Mouse (Mus musculus) heart, embryonic 15.5 days (tissue): Measurements from ENCODE around the gene Esrrb. TPM values are rescaled to one million over a fixed set of nuclear protein-coding genes. Genes with fewer than 3 reads are reported as not detected.
A peak's percentile ranks its signal among the peaks of the same experiment; 100 is the strongest.

Experiments used
- ATAC-seq: fragments of 200-750 bp; cut with Nextera tagmentation; replicated peaks from 2 replicates; pipeline ENCODE4 v1.8.0; 2017; ENCODE audit warnings: low read depth, moderate TSS enrichment; ENCODE audit not compliant: insufficient number of reproducible peaks, insufficient read depth, low FRiP score
- H3K27ac ChIP-seq: fragments of 300-500 bp; sonication (generic); 2 replicates; pipeline ENCODE4 v1.5.1; 2015; ENCODE audit warnings: mild to moderate bottlenecking, inconsistent platforms
- H3K27me3 ChIP-seq: fragments of 300-500 bp; sonication (generic); 2 replicates; pipeline ENCODE4 v1.6.1; 2015; ENCODE audit warnings: inconsistent platforms
- H3K36me3 ChIP-seq: fragments of 300-500 bp; sonication (generic); 2 replicates; pipeline ENCODE4 v1.6.1; 2015; ENCODE audit warnings: mild to moderate bottlenecking, inconsistent platforms
- H3K4me1 ChIP-seq: fragments of 300-500 bp; sonication (generic); replicated peaks from 2 replicates; pipeline ENCODE4 v1.6.1; 2015; ENCODE audit warnings: inconsistent platforms
- H3K4me2 ChIP-seq: fragments of 300-500 bp; sonication (generic); 2 replicates; pipeline ENCODE4 v1.6.1; 2015; ENCODE audit warnings: inconsistent platforms, mild to moderate bottlenecking, moderate library complexity
- H3K4me3 ChIP-seq: fragments of 300-500 bp; sonication (generic); 2 replicates; pipeline ENCODE4 v1.5.1; 2015; ENCODE audit warnings: mild to moderate bottlenecking, inconsistent platforms
- H3K9ac ChIP-seq: fragments of 300-500 bp; sonication (generic); 2 replicates; pipeline ENCODE4 v1.6.1; 2015; ENCODE audit warnings: mild to moderate bottlenecking, inconsistent platforms
- H3K9me3 ChIP-seq: fragments of 300-500 bp; sonication (generic); replicated peaks from 2 replicates; pipeline ENCODE4 v1.6.1; 2016; ENCODE audit warnings: inconsistent platforms
- WGBS: fragments of 180-500 bp; shearing (Covaris S2); methylation state at CpG from one replicate; pipeline ENCODE4 v1.1.7; 2015; ENCODE audit warnings: mixed read lengths; 5-methylcytosine and 5-hydroxymethylcytosine counted together
- polyA plus RNA-seq: library from polyadenylated mRNA; unstranded; fragments of >200 nt; fragmentation: Nextera tagmentation; extraction: Ambion mirVana; gene quantifications from 2 replicates; pipeline ENCODE4 v1.2.1, GENCODE M21; 2015

Gene Esrrb
- polyA plus RNA-seq, 1 experiment from 2014 or later, result 2.1 TPM

DNA sequence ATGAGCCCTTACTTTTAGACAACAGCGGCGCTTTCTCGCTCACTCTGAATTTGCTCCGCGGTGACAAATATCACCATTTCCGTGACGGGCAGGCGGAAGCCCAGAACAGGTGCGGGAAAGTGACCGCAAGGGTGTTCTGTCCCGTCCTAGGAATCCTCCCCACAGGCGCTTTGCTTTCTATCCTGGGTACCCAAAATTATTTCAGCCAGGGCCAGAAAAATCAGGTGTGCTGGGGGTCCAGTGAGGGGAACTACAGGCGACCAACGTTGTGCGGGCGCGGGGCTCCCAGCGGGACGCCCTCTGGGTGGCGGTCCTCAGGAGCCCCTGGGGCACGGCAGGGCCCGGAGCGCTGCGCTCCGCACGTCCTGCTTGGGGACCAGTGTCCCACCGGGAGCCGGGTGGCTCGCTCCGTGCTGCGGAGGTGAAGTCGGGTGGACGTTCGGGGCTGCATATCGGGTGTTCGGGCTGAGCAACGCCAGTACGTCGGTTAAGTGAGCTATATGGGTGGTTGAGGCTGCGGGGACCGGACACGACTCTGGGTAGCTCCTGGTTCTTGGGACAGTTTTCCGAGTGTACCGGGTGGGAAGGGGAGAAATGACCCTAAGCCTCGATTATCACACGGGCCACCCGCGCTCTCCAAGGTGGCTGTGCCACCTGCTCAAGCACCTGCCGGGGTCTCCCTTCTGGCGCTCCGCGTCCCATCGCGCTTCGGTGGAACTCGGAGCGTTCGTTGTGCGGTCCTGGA is 61.4 kb downstream of the Esrrb start:
- H3K27ac ChIP-seq, result no peak overlapping the region
- peak overlapping the region; percentile 94 for H3K4me2 ChIP-seq
- 2% methylated on average over 59 of the region's 59 CpGs for WGBS
- H3K4me1 ChIP-seq, result peaks cover 22% of the 10 kb centered on the region
- H3K9me3 ChIP-seq, result no peaks in the 10 kb centered on the region
- peak overlapping the region; percentile 64 for H3K4me3 ChIP-seq
- H3K36me3 ChIP-seq, result no peaks in the 10 kb centered on the region
- peak overlapping the region; percentile 46 for H3K9ac ChIP-seq
- ATAC-seq, result no peak
- H3K27me3 ChIP-seq, result peaks cover 76% of the 10 kb centered on the region

- WGBS, result 16% methylated on average over 13 of the region's 13 CpGs
- Histone ChIP-seq H3K4me3 (peak overlapping the region; percentile 64), H3K36me3 (no peaks in the 10 kb centered on the region), H3K27me3 (peaks cover 76% of the 10 kb centered on the region), H3K4me1 (peaks cover 22% of the 10 kb centered on the region), H3K9ac (no peak overlapping the region), H3K9me3 (no peaks in the 10 kb centered on the region), H3K27ac (no peak overlapping the region), H3K4me2 (peak overlapping the region; percentile 94)
- no peak for ATAC-seq
Observed at GRCm38 (mm10) chr12:86423102-86423501, 62.2 kb downstream of the Esrrb start.

DNA sequence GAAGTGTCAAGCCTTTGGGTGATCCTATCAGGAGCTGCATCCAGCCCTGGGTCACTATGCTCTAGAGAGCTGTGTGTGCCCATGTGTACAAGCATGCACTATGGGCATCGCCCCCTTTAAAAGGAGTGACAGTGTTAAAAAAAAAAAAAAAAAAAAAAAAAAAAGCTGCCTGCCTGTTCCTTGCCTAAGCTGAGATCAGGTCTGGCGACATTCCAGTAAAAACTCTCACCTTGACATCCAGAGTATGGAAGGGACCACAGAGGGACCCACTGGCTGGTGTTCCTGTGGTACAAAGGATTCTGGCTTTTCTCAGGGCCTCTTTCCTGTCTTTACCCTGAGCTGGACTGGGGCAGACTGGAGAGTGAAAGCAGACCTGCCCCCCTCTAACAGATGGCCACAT is 66.7 kb downstream of the Esrrb start:
- H3K9ac ChIP-seq, result no peak overlapping the region
- no peak overlapping the region for H3K4me2 ChIP-seq
- no peak for ATAC-seq
- H3K27me3 ChIP-seq, result peaks cover 41% of the 10 kb centered on the region
- H3K27ac ChIP-seq, result no peak overlapping the region
- H3K36me3 ChIP-seq, result no peaks in the 10 kb centered on the region
- peaks cover 6% of the 10 kb centered on the region for H3K4me1 ChIP-seq
- H3K9me3 ChIP-seq, result no peaks in the 10 kb centered on the region
- H3K4me3 ChIP-seq, result no peak overlapping the region
- 44% methylated on average over 2 of the region's 2 CpGs for WGBS

- 72% methylated on average over 5 of the region's 5 CpGs for WGBS
- peaks cover 3% of the 10 kb centered on the region; the same call in 1 of the 2 replicates for H3K4me1 ChIP-seq
- H3K4me2 ChIP-seq, result no peak overlapping the region
- ATAC-seq, result no peak
- no peak overlapping the region for H3K9ac ChIP-seq
- H3K27me3 ChIP-seq, result peaks cover 12% of the 10 kb centered on the region; the same call in 1 of the 2 replicates
- no peak overlapping the region for H3K27ac ChIP-seq
- no peak overlapping the region for H3K4me3 ChIP-seq
- no peaks in the 10 kb centered on the region for H3K9me3 ChIP-seq
- no peaks in the 10 kb centered on the region for H3K36me3 ChIP-seq
Observed at GRCm38 (mm10) chr12:86431671-86432070, 70.8 kb downstream of the Esrrb start.

DNA sequence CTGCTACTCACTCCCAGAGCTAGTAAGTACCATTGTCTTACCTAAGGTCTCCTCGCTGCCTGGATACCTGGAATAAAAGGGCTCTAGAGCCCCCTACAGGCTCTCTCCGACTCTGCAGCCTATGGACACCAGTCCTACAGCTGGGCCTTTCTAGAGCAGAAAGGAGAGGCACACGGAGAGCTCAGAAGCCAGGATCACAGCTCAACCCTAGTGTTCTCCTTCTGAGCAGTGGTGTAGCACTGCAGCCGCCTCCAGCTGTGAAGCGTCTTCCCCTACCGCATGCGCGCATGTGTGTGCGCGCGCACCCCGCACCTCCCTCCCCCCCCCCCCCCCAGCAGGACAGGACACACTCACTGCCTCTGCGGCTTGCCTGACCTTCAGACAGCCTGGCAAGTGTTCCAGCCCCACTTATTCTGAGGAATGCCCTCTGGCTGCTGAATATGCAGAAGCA is 72.5 kb downstream of the Esrrb start:
- Histone ChIP-seq H3K36me3 (no peaks in the 10 kb centered on the region), H3K27me3 (0 out of 2 replicates have a peak, but pooled peaks cover 9% of the 10 kb centered on the region), H3K27ac (peak overlapping the region; percentile 57; the same call in 1 of the 2 replicates), H3K4me1 (peaks cover 3% of the 10 kb centered on the region; the same call in 1 of the 2 replicates), H3K4me3 (peak overlapping the region; percentile 39), H3K9ac (peak overlapping the region; percentile 33; the same call in 1 of the 2 replicates), H3K9me3 (no peaks in the 10 kb centered on the region), H3K4me2 (peak overlapping the region; percentile 64)
- ATAC-seq, result peak; percentile 83
- under 1% methylated on average over 13 of the region's 13 CpGs for WGBS

- Histone ChIP-seq H3K27ac (no peak overlapping the region), H3K36me3 (no peaks in the 10 kb centered on the region), H3K27me3 (0 out of 2 replicates have a peak, but pooled peaks cover 4% of the 10 kb centered on the region), H3K4me2 (no peak overlapping the region), H3K9me3 (no peaks in the 10 kb centered on the region), H3K9ac (no peak overlapping the region), H3K4me1 (peaks cover 3% of the 10 kb centered on the region; the same call in 1 of the 2 replicates), H3K4me3 (no peak overlapping the region)
- 87% methylated on average over 13 of the region's 13 CpGs for WGBS
- ATAC-seq, result no peak
Observed at GRCm38 (mm10) chr12:86435651-86436050, 74.7 kb downstream of the Esrrb start.

DNA sequence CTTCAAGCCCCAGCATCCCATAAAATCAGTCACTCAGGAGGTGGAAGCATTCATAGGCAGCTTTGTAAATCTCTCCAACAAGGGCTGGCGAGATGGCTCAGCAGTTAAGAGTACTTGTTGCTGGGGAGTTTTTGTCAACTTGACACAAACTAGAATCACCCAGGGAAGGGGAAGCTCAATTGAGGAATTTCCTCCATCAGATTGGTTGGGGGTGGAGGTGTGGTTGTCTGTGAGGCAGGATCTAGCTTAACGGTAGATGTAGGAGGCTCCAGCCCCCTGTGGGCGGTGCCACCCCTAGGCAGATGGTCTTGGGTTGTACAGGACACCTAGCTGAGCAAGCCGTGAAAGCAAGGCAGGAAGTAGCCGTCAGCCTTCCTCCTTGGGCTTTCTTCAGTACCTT is 89.9 kb downstream of the Esrrb start:
- Histone ChIP-seq H3K9me3 (no peaks in the 10 kb centered on the region), H3K4me1 (peaks cover 5% of the 10 kb centered on the region; the same call in 1 of the 2 replicates), H3K9ac (no peak overlapping the region), H3K4me2 (no peak overlapping the region), H3K4me3 (no peak overlapping the region), H3K36me3 (no peaks in the 10 kb centered on the region), H3K27ac (no peak overlapping the region), H3K27me3 (no peaks in the 10 kb centered on the region)
- 78% methylated on average over 5 of the region's 5 CpGs for WGBS
- ATAC-seq, result no peak

DNA sequence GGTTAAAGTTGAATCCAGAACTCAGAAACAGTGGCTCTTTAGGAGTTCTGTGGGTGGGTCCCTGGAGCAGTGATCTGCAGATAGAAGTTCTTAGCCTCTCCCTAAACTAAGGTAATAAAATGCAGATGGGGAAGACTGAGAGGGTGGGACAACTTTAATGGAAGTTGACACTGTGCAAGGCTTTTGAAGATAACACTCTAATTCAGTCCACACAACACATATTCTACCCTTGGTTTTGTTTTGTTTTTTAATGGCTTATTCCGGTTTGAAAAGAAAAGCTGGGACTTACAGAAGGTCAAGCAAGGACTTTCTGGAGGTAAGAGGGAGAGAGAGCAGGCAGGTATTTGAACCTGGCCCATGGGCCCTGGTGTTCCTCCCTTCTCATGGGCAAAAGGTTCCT is 94.1 kb downstream of the Esrrb start:
- no peak for ATAC-seq
- H3K9ac ChIP-seq, result no peak overlapping the region
- H3K4me2 ChIP-seq, result no peak overlapping the region
- no peaks in the 10 kb centered on the region for H3K27me3 ChIP-seq
- no peaks in the 10 kb centered on the region for H3K4me1 ChIP-seq
- H3K36me3 ChIP-seq, result no peaks in the 10 kb centered on the region
- H3K9me3 ChIP-seq, result no peaks in the 10 kb centered on the region
- H3K27ac ChIP-seq, result no peak overlapping the region
- H3K4me3 ChIP-seq, result no peak overlapping the region
- WGBS, result 56% methylated on average over 1 of the region's 1 CpGs

DNA sequence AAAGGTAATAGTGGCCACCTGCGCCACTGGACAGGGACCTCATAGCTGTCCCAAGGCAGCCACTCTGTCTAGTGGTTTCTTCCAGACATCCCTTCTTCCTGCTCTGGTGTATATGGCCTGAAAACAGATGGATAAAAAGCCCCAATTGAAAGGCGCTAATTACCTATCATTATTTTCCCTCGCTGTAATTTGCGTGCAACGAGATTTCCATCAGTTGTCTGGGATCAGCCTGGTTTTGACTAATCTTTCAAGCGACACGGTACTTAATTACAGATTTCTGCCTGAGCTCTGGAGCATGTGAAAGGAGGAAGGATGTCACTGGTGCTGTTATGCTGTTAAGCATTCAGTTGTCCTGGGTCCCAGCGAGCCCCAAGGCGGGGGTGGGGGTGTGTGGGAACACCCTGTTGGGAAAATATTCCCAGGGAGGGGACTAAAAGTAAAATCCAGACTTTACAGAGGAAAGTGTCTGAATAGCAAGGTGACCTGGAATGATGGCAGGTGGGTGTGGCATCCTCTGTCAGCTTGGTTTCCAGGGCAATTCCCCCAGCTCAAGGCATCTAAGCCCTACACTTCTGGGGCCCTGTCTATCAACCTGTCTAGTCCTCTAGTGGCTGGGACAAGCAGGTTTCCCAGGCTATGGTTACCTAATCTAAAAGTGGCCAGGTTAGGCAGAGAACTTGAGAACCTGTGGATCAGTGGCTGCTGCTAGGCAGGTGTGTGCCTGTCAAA is 102.0 kb downstream of the Esrrb start:
- WGBS, result 79% methylated on average over 9 of the region's 9 CpGs
- H3K4me3 ChIP-seq, result no peak overlapping the region
- H3K4me2 ChIP-seq, result no peak overlapping the region
- H3K4me1 ChIP-seq, result no peaks in the 10 kb centered on the region; the same call in none of the 2 replicates
- no peaks in the 10 kb centered on the region for H3K36me3 ChIP-seq
- no peaks in the 10 kb centered on the region for H3K9me3 ChIP-seq
- H3K27ac ChIP-seq, result no peak overlapping the region
- no peak overlapping the region for H3K9ac ChIP-seq
- H3K27me3 ChIP-seq, result no peaks in the 10 kb centered on the region
- ATAC-seq, result no peak

- H3K36me3 ChIP-seq, result no peaks in the 10 kb centered on the region
- ATAC-seq, result no peak
Observed at GRCm38 (mm10) chr12:86464385-86464784, 103.5 kb downstream of the Esrrb start.

DNA sequence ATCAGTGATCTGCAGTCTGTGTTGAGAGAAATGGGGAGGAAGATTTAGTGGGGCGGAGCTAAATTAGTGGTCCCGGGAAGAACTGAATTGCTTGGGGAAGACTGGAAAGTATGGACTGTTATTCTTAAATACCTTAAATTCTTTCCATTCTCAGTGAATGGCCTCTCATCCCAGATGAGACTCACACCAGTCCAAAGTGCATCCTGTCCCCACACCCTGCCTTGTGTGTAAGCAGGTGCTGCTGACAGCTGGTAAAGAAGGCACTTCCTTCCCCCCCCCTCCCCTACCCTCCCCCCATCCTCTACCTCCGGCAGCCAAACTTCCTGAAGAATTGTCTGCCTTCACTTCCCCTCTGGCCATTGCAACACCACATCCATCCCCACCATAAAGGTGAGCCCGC is 105.3 kb downstream of the Esrrb start:
- Histone ChIP-seq H3K4me2 (no peak overlapping the region), H3K9ac (no peak overlapping the region), H3K4me1 (no peaks in the 10 kb centered on the region; the same call in none of the 2 replicates), H3K9me3 (no peaks in the 10 kb centered on the region), H3K36me3 (no peaks in the 10 kb centered on the region), H3K27me3 (no peaks in the 10 kb centered on the region; the same call in 1 of the 2 replicates), H3K4me3 (no peak overlapping the region), H3K27ac (no peak overlapping the region)
- ATAC-seq, result 0 out of 2 replicates have a peak, but pooled peaks have one; percentile 27
- WGBS, result 43% methylated on average over 4 of the region's 4 CpGs

More at GRCm38 (mm10) chr12:86464385-86464784, 103.5 kb downstream of the Esrrb start:
- H3K27ac ChIP-seq, result no peak overlapping the region
- no peak overlapping the region for H3K4me2 ChIP-seq
- H3K9ac ChIP-seq, result no peak overlapping the region
- H3K9me3 ChIP-seq, result no peaks in the 10 kb centered on the region
- H3K27me3 ChIP-seq, result no peaks in the 10 kb centered on the region; the same call in 1 of the 2 replicates
- 89% methylated on average over 1 of the region's 1 CpGs for WGBS
- H3K4me1 ChIP-seq, result no peaks in the 10 kb centered on the region; the same call in none of the 2 replicates
- no peak overlapping the region for H3K4me3 ChIP-seq
